ENCODE assay signal across 25 mouse cellular contexts in genomic region chr3:55794768-55795167, GRCm38 (mm10). TPM values are rescaled to one million over a fixed set of nuclear protein-coding genes. Genes with fewer than 3 reads are reported as not detected.
"Had no signal": no experiment of that assay in that cellular context is flagged by ENCODE, and none has a peak within 500 bp of the region (broad histone marks: within the 10 kb centered on the region; RNA-seq: fewer than 3 reads in every experiment).

No protein-coding gene starts in this region.

- H3K36me3 ChIP-seq: limb, embryonic 10.5 days; limb, embryonic 13.5 days; liver, embryonic 12.5 days; liver, embryonic 15.5 days; lung, embryonic 15.5 days; midbrain, embryonic 10.5 days; midbrain, embryonic 13.5 days; stomach, embryonic 15.5 days had no signal

- DNase-seq: kidney, postnatal 25 days; layer of hippocampus, adult 9-11 months; liver; lung, adult 18-20 months; lung, postnatal 10 days; lung, postnatal 36 days; retina, postnatal 1 day; right cerebral cortex, postnatal 25 days; spleen, adult 18-20 months; thymus, postnatal 25 days had no signal

- H3K4me2 ChIP-seq: limb, embryonic 13.5 days; liver, embryonic 12.5 days; liver, embryonic 15.5 days; lung, embryonic 15.5 days; midbrain, embryonic 13.5 days; neural tube, embryonic 13.5 days; stomach, embryonic 15.5 days had no signal

- H3K4me1 ChIP-seq: liver, embryonic 12.5 days; liver, embryonic 15.5 days; stomach, embryonic 15.5 days had no signal

- H3K27me3 ChIP-seq: limb, embryonic 13.5 days; liver, embryonic 12.5 days; lung, embryonic 15.5 days; neural tube, embryonic 13.5 days; stomach, embryonic 15.5 days had no signal

- H3K27ac ChIP-seq: kidney, postnatal 0 days; limb, embryonic 10.5 days; limb, embryonic 13.5 days; liver, embryonic 12.5 days; liver, embryonic 15.5 days; midbrain, embryonic 10.5 days; stomach, embryonic 15.5 days had no signal

- ATAC-seq: liver, embryonic 12.5 days; midbrain, embryonic 13.5 days had no signal

- H3K9me3 ChIP-seq: limb, embryonic 10.5 days; limb, embryonic 13.5 days; liver, embryonic 12.5 days; liver, embryonic 15.5 days; lung, embryonic 15.5 days; megakaryocyte, embryonic 14.5 days; midbrain, embryonic 10.5 days; midbrain, embryonic 13.5 days; neural tube, embryonic 13.5 days; stomach, embryonic 15.5 days had no signal

- H3K4me3 ChIP-seq: layer of hippocampus, adult 2 months; limb, embryonic 10.5 days; limb, embryonic 13.5 days; liver, embryonic 12.5 days; liver, embryonic 15.5 days; lung, embryonic 15.5 days; megakaryocyte, embryonic 14.5 days; midbrain, embryonic 10.5 days; midbrain, embryonic 13.5 days; myocyte; neural tube, embryonic 13.5 days; stomach, embryonic 15.5 days had no signal

- H3K9ac ChIP-seq: limb, embryonic 13.5 days; liver, embryonic 12.5 days; liver, embryonic 15.5 days; lung, embryonic 15.5 days; midbrain, embryonic 13.5 days; neural tube, embryonic 13.5 days; stomach, embryonic 15.5 days had no signal

RNA-seq across cellular contexts. Expression of gene Mab21l1, which starts 12.5 kb away (rescaled TPM):
- total RNA-seq: monocyte, adult 5-6 weeks; neutrophil, adult 5-6 weeks had no signal
